Mouse (Mus musculus) liver, embryonic 14.5 days (tissue): Measurements from ENCODE around the gene Donson.

Source experiments
- CTCF ChIP-seq: IDR thresholded peaks from 2 replicates; pipeline ENCODE4 v1.5.1; 2016; ENCODE audit warnings: antibody characterized with exemption, low read depth, control low read depth
- EP300 ChIP-seq: IDR thresholded peaks from 2 replicates; pipeline ENCODE4 v1.6.1; 2016; ENCODE audit warnings: antibody characterized with exemption, low read depth

GRCm38 (mm10) chr16:91628673-91629072 lies 59.9 kb downstream of the Donson start:
- TF ChIP-seq CTCF, result no peak
- TF ChIP-seq EP300, result no peak
